Mouse (Mus musculus) lung, embryonic 14.5 days (tissue): ENCODE data around the gene Myo1c. TPM values are rescaled to one million over a fixed set of nuclear protein-coding genes. Genes with fewer than 3 reads are reported as not detected.
A peak's percentile ranks its signal among the peaks of the same experiment; 100 is the strongest.
"Not testable (repeated sequence)": the region's sequence is repeated elsewhere in the genome, so short reads cannot be mapped to it uniquely, and the experiment has no call there.

Experiments used
- ATAC-seq: fragments of 200-750 bp; cut with Nextera tagmentation; 2 replicates; pipeline ENCODE4 v1.8.0; 2017; ENCODE audit warnings: mild to moderate bottlenecking, moderate TSS enrichment, moderate library complexity; ENCODE audit not compliant: insufficient read depth
- DNase-seq: peaks from one replicate; pipeline ENCODE4 v3.0.0-alpha.2; 2015
- H3K27ac ChIP-seq: fragments of 300-500 bp; sonication (generic); 2 replicates; pipeline ENCODE4 v1.5.1; 2014; ENCODE audit warnings: low read depth, mild to moderate bottlenecking, moderate library complexity
- H3K27me3 ChIP-seq: fragments of 300-500 bp; sonication (generic); 2 replicates; pipeline ENCODE4 v1.6.1; 2014; ENCODE audit warnings: low read length, control low read depth; ENCODE audit not compliant: insufficient read depth
- H3K36me3 ChIP-seq: fragments of 300-500 bp; sonication (generic); 2 replicates; pipeline ENCODE4 v1.6.1; 2014; ENCODE audit warnings: control low read depth; ENCODE audit not compliant: insufficient read depth
- H3K4me1 ChIP-seq: fragments of 300-500 bp; sonication (generic); 2 replicates; pipeline ENCODE4 v1.6.1; 2014; ENCODE audit warnings: antibody characterized with exemption, control low read depth; ENCODE audit not compliant: insufficient read depth
- H3K4me2 ChIP-seq: fragments of 300-500 bp; sonication (generic); 2 replicates; pipeline ENCODE4 v1.6.1; 2014; ENCODE audit warnings: mild to moderate bottlenecking
- H3K4me3 ChIP-seq: fragments of 300-500 bp; sonication (generic); 2 replicates; pipeline ENCODE4 v1.5.1; 2014; ENCODE audit warnings: low read depth, low read length
- H3K9ac ChIP-seq: fragments of 300-500 bp; sonication (generic); 2 replicates; pipeline ENCODE4 v1.6.1; 2014
- H3K9me3 ChIP-seq: fragments of 300-500 bp; sonication (generic); 2 replicates; pipeline ENCODE4 v1.6.1; 2016; ENCODE audit warnings: low read depth, low read length, control low read depth
- CTCF ChIP-seq: IDR thresholded peaks from 2 replicates; pipeline ENCODE4 v1.5.1; 2016; ENCODE audit warnings: antibody characterized with exemption, low read depth
- WGBS: fragments of 180-500 bp; shearing (Covaris S2); extraction: QIAGEN DNeasy Blood & Tissue Kit; methylation state at CpG from one replicate; pipeline ENCODE4 v1.1.7; 2014; 5-methylcytosine and 5-hydroxymethylcytosine counted together
- polyA plus RNA-seq: library from polyadenylated mRNA; unstranded; fragments of >200 nt; fragmentation: Nextera tagmentation; extraction: Ambion mirVana; gene quantifications from 2 replicates; pipeline ENCODE4 v1.2.1, GENCODE M21; 2014

Myo1c gene
- polyA plus RNA-seq, 1 experiment from 2014 or later = 56.5 TPM

DNA sequence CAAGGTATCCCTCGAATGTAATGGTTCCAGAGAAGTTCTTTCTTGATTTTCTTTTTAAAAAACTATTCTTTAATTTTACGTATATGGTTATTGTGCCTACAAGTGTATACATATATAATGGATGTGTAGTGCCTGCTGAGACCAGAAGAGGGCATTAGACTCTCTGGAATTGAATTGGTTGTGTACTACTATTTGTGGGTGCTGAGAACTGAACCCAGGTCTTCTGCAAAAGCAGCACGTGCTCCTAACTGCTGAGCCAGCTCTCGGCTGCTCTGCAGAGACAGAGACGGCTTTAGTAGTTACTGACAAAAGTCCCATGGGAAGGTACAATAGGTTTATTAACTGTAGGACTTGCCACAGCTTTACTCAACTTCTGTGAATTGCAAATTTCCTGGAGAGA is 34.2 kb downstream of the Myo1c start:
- TF ChIP-seq CTCF = no peak
- H3K36me3 ChIP-seq = peaks cover 17% of the 10 kb centered on the region
- no peak for ATAC-seq
- no peaks in the 10 kb centered on the region for H3K27me3 ChIP-seq
- H3K9me3 ChIP-seq = no peaks in the 10 kb centered on the region
- no peak overlapping the region for H3K4me2 ChIP-seq
- 93% methylated on average over 5 of the region's 5 CpGs for WGBS
- no peak overlapping the region for H3K4me3 ChIP-seq
- H3K27ac ChIP-seq = no peak overlapping the region
- 0 out of 2 replicates have a peak, but pooled peaks cover 8% of the 10 kb centered on the region for H3K4me1 ChIP-seq
- no peak for DNase-seq
- H3K9ac ChIP-seq = no peak overlapping the region

- 77% methylated on average over 2 of the region's 2 CpGs for WGBS
- DNase-seq = no peak
- H3K9me3 ChIP-seq = no peaks in the 10 kb centered on the region
- no peak for ATAC-seq
- no peak overlapping the region for H3K9ac ChIP-seq
- H3K4me1 ChIP-seq = 0 out of 2 replicates have a peak, but pooled peaks cover 8% of the 10 kb centered on the region
- no peak overlapping the region for H3K4me3 ChIP-seq
- H3K36me3 ChIP-seq = peaks cover 22% of the 10 kb centered on the region
- H3K4me2 ChIP-seq = no peak overlapping the region
- no peaks in the 10 kb centered on the region for H3K27me3 ChIP-seq
- no peak overlapping the region for H3K27ac ChIP-seq
- no peak for TF ChIP-seq CTCF
Measured at GRCm38 (mm10) chr11:75684956-75685355, 34.7 kb downstream of the Myo1c start.

- Histone ChIP-seq H3K4me1 (no peaks in the 10 kb centered on the region), H3K36me3 (peaks cover 37% of the 10 kb centered on the region), H3K4me2 (no peak overlapping the region), H3K27me3 (no peaks in the 10 kb centered on the region), H3K9ac (no peak overlapping the region), H3K4me3 (no peak overlapping the region), H3K9me3 (no peaks in the 10 kb centered on the region), H3K27ac (no peak overlapping the region)
- TF ChIP-seq CTCF = no peak
- peak; percentile 6 for DNase-seq
- no peak for ATAC-seq
- WGBS = 45% methylated on average over 2 of the region's 2 CpGs
Measured at GRCm38 (mm10) chr11:75687343-75687993, 37.2 kb downstream of the Myo1c start.

- no peak overlapping the region for H3K4me3 ChIP-seq
- no peak for TF ChIP-seq CTCF
- no peaks in the 10 kb centered on the region for H3K27me3 ChIP-seq
- WGBS = 74% methylated on average over 2 of the region's 2 CpGs
- no peak for ATAC-seq
- no peak overlapping the region for H3K27ac ChIP-seq
- H3K9ac ChIP-seq = no peak overlapping the region
- peaks cover 39% of the 10 kb centered on the region for H3K36me3 ChIP-seq
- no peak overlapping the region for H3K4me2 ChIP-seq
- H3K4me1 ChIP-seq = no peaks in the 10 kb centered on the region
- no peaks in the 10 kb centered on the region for H3K9me3 ChIP-seq
- no peak for DNase-seq
Measured at GRCm38 (mm10) chr11:75688132-75688531, 37.8 kb downstream of the Myo1c start.

GRCm38 (mm10) chr11:75689977-75690376 is 39.7 kb downstream of the Myo1c start:
- Histone ChIP-seq H3K27ac (no peak overlapping the region), H3K4me2 (no peak overlapping the region), H3K4me3 (no peak overlapping the region), H3K9me3 (no peaks in the 10 kb centered on the region), H3K4me1 (no peaks in the 10 kb centered on the region), H3K27me3 (no peaks in the 10 kb centered on the region), H3K36me3 (peaks cover 47% of the 10 kb centered on the region), H3K9ac (no peak overlapping the region)
- no peak for TF ChIP-seq CTCF
- WGBS = 91% methylated on average over 1 of the region's 1 CpGs
- no peak for DNase-seq
- no peak for ATAC-seq

- ATAC-seq = no peak
- peaks cover 58% of the 10 kb centered on the region for H3K36me3 ChIP-seq
Measured at GRCm38 (mm10) chr11:75691047-75691446, 40.7 kb downstream of the Myo1c start.

DNA sequence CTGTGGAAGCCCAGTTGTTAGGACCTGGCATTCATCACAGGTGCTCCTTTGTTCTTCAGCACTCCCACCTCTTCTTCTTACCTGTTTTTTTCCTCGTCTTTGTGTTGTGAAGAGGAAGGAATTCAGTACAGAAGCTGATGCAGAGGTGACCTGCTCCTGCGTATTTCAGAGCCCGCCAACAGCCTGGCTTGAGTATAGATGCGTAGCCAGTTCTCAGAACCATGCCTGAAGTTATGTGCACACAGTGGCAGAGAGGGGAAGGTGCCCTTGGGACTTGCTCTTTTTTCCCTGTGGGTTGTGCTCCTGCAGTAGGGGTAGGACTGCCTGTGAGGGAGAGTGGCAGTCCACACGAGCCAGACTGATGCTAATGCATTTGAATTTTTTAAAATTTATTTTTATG is 43.3 kb downstream of the Myo1c start:
- H3K27ac ChIP-seq = no peak overlapping the region
- no peaks in the 10 kb centered on the region for H3K27me3 ChIP-seq
- peaks cover 83% of the 10 kb centered on the region for H3K36me3 ChIP-seq
- TF ChIP-seq CTCF = no peak
- DNase-seq (no peak), ATAC-seq (no peak)
- no peaks in the 10 kb centered on the region for H3K9me3 ChIP-seq
- no peak overlapping the region for H3K9ac ChIP-seq
- H3K4me1 ChIP-seq = no peaks in the 10 kb centered on the region
- no peak overlapping the region for H3K4me2 ChIP-seq
- WGBS = 91% methylated on average over 5 of the region's 5 CpGs
- no peak overlapping the region for H3K4me3 ChIP-seq

More at GRCm38 (mm10) chr11:75691047-75691446, 40.7 kb downstream of the Myo1c start:
- Histone ChIP-seq H3K27ac (no peak overlapping the region), H3K4me2 (no peak overlapping the region), H3K4me3 (no peak overlapping the region), H3K9ac (no peak overlapping the region), H3K27me3 (no peaks in the 10 kb centered on the region), H3K9me3 (no peaks in the 10 kb centered on the region), H3K4me1 (no peaks in the 10 kb centered on the region)
- TF ChIP-seq CTCF = no peak
- no peak for DNase-seq

- H3K4me1 ChIP-seq, H3K4me2 ChIP-seq, H3K9me3 ChIP-seq, ATAC-seq, H3K27me3 ChIP-seq, H3K27ac ChIP-seq, DNase-seq, H3K4me3 ChIP-seq, H3K9ac ChIP-seq: not testable (repeated sequence)
- H3K36me3 ChIP-seq = peaks cover 93% of the 10 kb centered on the region
- 93% methylated on average over 3 of the region's 3 CpGs for WGBS
Measured at GRCm38 (mm10) chr11:75697464-75697863, 47.2 kb downstream of the Myo1c start.
